Comparison of ENCODE assay signal across 9 mouse cellular contexts in the genomic region with DNA sequence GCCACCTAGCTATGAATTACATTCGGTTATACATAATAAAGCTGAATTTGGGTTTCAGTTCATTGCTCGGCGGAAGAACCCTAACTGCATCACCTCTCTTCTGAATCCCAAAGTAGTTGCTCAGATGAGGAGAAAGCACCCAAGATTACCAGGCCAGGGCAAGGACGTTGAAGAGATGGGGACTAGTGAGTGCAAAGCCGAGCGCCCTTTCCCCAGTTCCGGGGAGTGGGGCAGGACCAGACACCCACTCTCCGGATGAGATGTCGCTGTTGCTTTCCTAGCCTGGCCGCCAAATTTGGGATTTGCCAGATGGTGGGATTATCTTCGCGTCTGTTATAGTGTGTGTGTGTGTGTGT. TPM values are rescaled to one million over a fixed set of nuclear protein-coding genes. Genes with fewer than 3 reads are reported as not detected.
DNase-seq lines count a peak whose midpoint lies in the region; ATAC-seq and TF ChIP-seq lines count a peak whose summit lies in the region.
"Had no signal": no experiment of that assay in that cellular context is flagged by ENCODE, and none has a peak within 500 bp of the region (broad histone marks: within the 10 kb centered on the region; RNA-seq: fewer than 3 reads in every experiment).

No protein-coding gene starts in this region.

- WGBS in kidney, embryonic 14.5 days, result 16% methylated on average over 12 of the region's 12 CpGs
- WGBS in hindbrain, embryonic 10.5 days, result 2% methylated on average over 12 of the region's 12 CpGs
- WGBS in midbrain, postnatal 0 days, result 8% methylated on average over 12 of the region's 12 CpGs

- TF ChIP-seq CTCF in midbrain, postnatal 0 days (IDR thresholded peaks at IDR 0.05), result no peak

- H3K4me1 ChIP-seq in kidney, embryonic 14.5 days (ENCODE audit: control insufficient read depth, insufficient read depth, low read length), result peaks cover 17% of the 10 kb centered on the region
- peaks cover 97% of the 10 kb centered on the region for H3K4me1 ChIP-seq in hindbrain, embryonic 10.5 days (replicated peaks)
- no peaks in the 10 kb centered on the region for H3K4me1 ChIP-seq in midbrain, postnatal 0 days (ENCODE audit: insufficient read depth, low read length)

- no peaks in the 10 kb centered on the region for H3K9me3 ChIP-seq in kidney, embryonic 14.5 days (ENCODE audit: control insufficient read depth, low read length)
- no peaks in the 10 kb centered on the region for H3K9me3 ChIP-seq in hindbrain, embryonic 10.5 days
- no peaks in the 10 kb centered on the region for H3K9me3 ChIP-seq in midbrain, postnatal 0 days (ENCODE audit: low read length)
- H3K9me3 ChIP-seq: limb, embryonic 15.5 days had no signal

- no peak overlapping the region for H3K9ac ChIP-seq in kidney, embryonic 14.5 days (ENCODE audit: low read depth, low read length)
- no peak overlapping the region for H3K9ac ChIP-seq in midbrain, postnatal 0 days (replicated peaks; ENCODE audit: low read length, poor library complexity, severe bottlenecking)
- H3K9ac ChIP-seq: limb, embryonic 15.5 days had no signal

- H3K36me3 ChIP-seq in kidney, embryonic 14.5 days (ENCODE audit: control insufficient read depth, insufficient read depth, low read length), result no peaks in the 10 kb centered on the region
- no peaks in the 10 kb centered on the region for H3K36me3 ChIP-seq in hindbrain, embryonic 10.5 days
- no peaks in the 10 kb centered on the region for H3K36me3 ChIP-seq in midbrain, postnatal 0 days (ENCODE audit: insufficient read depth, low read length)
- H3K36me3 ChIP-seq: limb, embryonic 15.5 days had no signal

- H3K27ac ChIP-seq in kidney, embryonic 14.5 days (ENCODE audit: low read depth, low read length), result no peak overlapping the region
- H3K27ac ChIP-seq in hindbrain, embryonic 10.5 days, result peak overlapping the region; percentile 93
- peak overlapping the region; percentile 57; the same call in 1 of the 2 replicates for H3K27ac ChIP-seq in midbrain, postnatal 0 days (ENCODE audit: low read depth, low read length)
- H3K27ac ChIP-seq: limb, embryonic 15.5 days had no signal

- peaks cover 13% of the 10 kb centered on the region for H3K27me3 ChIP-seq in kidney, embryonic 14.5 days (ENCODE audit: control insufficient read depth, insufficient read depth, low read length)
- peaks cover 99% of the 10 kb centered on the region for H3K27me3 ChIP-seq in hindbrain, embryonic 10.5 days (ENCODE audit: insufficient read depth, poor library complexity, severe bottlenecking)
- peaks cover 54% of the 10 kb centered on the region for H3K27me3 ChIP-seq in midbrain, postnatal 0 days (ENCODE audit: insufficient read depth, low read length)

- DNase-seq in kidney, postnatal 36 days, result no peak
- peak; percentile 59 for DNase-seq in embryo, embryonic 10.5 days (ENCODE audit: low spot score)
- DNase-seq in hindbrain, embryonic 10.5 days (ENCODE audit: low spot score), result peak; percentile 61
- DNase-seq in midbrain, postnatal 0 days (ENCODE audit: low spot score), result no peak
- no peak for DNase-seq in gastrocnemius, postnatal 36 days
- no peak for DNase-seq in adipocyte (ENCODE audit: low spot score)
- no peak for DNase-seq in left cerebral cortex, postnatal 14 days (ENCODE audit: low spot score in 2 of 2)

- intact Hi-C loops in gastrocnemius, postnatal 36 days (cut with DNase I), result loop anchor here (5.0 kb wide), 1 partner anchor 208 kb away; no protein-coding TSS in a partner anchor
- intact Hi-C loops in left cerebral cortex, postnatal 14 days (cut with DNase I), result loop anchor here (5.0 kb wide), 1 partner anchor 518 kb away; no protein-coding TSS in a partner anchor

- ATAC-seq in kidney, embryonic 14.5 days (ENCODE audit: low FRiP score, low TSS enrichment), result no peak
- ATAC-seq in midbrain, postnatal 0 days (ENCODE audit: low FRiP score), result no peak

- 0 out of 2 replicates have a peak overlapping the region, but pooled peaks have one; percentile 8 for H3K4me2 ChIP-seq in kidney, embryonic 14.5 days (replicated peaks; ENCODE audit: low read depth, low read length)
- no peak overlapping the region; the same call in 1 of the 2 replicates for H3K4me2 ChIP-seq in midbrain, postnatal 0 days (ENCODE audit: low read depth, low read length, poor library complexity, severe bottlenecking)

- peak overlapping the region; percentile 44 for H3K4me3 ChIP-seq in kidney, embryonic 14.5 days (ENCODE audit: low read length)
- H3K4me3 ChIP-seq in hindbrain, embryonic 10.5 days, result peak overlapping the region; percentile 58
- no peak overlapping the region for H3K4me3 ChIP-seq in midbrain, postnatal 0 days (ENCODE audit: low read depth, low read length)

RNA-seq across cellular contexts. Expression of a gene that starts 36.4 kb away (rescaled TPM):
- 310 and 320 TPM in 2 replicates for polyA plus RNA-seq in kidney, embryonic 14.5 days (2014; fragmentation: Nextera tagmentation; extraction: Ambion mirVana)
- 83.4 and 86.4 TPM in 2 replicates for polyA plus RNA-seq in hindbrain, embryonic 10.5 days (2016; fragmentation: Nextera tagmentation; extraction: Ambion mirVana)
- total RNA-seq in midbrain, postnatal 0 days (2014; rRNA removed), result 38.9 and 43.2 TPM in 2 replicates
- 65.4 and 81.6 TPM in 2 replicates for polyA plus RNA-seq in midbrain, postnatal 0 days (2015; fragmentation: Nextera tagmentation; extraction: Ambion mirVana)
- total RNA-seq in gastrocnemius, postnatal 36 days (2021), result 10 to 100 TPM; 12.7 to 19.4 TPM
- total RNA-seq in left cerebral cortex, postnatal 14 days (2021), result 10 to 100 TPM; 36.7 to 46.6 TPM

Comparison
In these comparisons a context has a peak if more than half of its experiments do, and no peak if none do; other contexts are left out.
1. DNase-seq: peak in embryo, embryonic 10.5 days (single experiment) and hindbrain, embryonic 10.5 days (single experiment); none in kidney, postnatal 36 days (0 of 2), midbrain, postnatal 0 days (single experiment), gastrocnemius, postnatal 36 days (0 of 2), adipocyte (single experiment) and left cerebral cortex, postnatal 14 days (0 of 2).